Mouse (Mus musculus) right cerebral cortex, adult 18-20 months (tissue): Measurements from ENCODE around the gene Apopt1.

Experiments
- DNase-seq: peaks from one replicate; pipeline ENCODE4 v3.0.0; 2022; ENCODE audit warnings: mixed read lengths

Apopt1 gene

DNA sequence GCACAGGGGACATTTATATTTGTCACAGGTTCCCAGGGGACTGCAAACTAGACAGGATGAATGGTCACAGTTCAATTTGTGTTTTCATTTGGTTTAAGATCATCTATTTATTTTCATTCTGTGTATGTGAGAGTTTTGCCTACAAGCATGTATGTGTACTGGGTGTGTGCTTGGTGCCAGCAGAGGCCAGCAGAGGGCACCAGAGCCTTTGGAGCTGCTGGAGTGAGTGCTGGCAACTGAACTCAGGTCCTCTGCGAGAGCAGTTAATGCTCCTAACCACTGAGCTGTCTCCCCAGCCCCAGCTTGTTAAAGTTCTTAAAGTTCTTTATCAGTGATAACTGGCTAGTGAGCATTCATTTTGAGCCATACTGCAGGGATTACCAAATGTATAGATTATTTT is 66.5 kb downstream of the Apopt1 start:
- no peak for DNase-seq

GRCm38 (mm10) chr12:111785174-111785573 is 72.1 kb downstream of the Apopt1 start:
- DNase-seq: no peak

DNA sequence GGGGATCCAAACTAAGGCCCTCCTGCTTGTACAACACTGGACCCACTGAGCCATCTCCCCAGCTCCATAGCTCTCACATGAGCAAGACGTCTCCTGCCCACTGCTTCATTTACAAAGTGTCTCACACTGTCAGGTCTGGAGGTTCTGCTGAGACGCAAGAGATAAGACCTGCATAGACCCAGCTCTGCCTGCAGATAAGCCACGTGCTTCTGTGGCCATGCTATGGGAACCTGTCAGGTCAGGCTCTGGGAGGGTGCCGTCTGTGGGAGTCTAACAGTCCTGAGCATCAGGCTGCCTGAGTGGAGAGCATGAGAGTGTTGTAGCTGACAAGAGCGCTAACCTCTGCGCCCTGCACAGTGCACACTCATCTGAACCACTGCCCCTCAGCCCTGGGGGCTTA is 74.0 kb downstream of the Apopt1 start:
- no peak for DNase-seq

DNA sequence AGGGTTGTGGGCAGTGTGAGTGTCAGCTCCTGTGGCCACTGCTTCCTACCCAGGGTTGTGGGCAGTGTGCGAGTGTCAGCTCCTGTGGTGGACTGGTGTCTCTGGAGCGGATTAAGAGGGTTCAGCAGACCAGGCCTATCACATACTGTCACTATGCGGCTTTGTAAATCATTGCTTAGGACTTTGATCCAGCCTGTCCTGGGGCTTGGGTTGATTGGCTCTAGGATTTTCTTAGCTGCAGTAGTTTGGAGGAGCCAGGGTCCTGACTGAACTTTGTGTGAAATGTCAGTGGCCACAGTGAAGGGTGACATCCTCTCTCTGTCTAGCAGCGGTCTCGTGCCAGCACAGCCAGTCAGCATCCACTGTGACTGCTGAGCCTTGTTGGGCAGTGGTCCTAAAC is 77.0 kb downstream of the Apopt1 start:
- DNase-seq: no peak

DNA sequence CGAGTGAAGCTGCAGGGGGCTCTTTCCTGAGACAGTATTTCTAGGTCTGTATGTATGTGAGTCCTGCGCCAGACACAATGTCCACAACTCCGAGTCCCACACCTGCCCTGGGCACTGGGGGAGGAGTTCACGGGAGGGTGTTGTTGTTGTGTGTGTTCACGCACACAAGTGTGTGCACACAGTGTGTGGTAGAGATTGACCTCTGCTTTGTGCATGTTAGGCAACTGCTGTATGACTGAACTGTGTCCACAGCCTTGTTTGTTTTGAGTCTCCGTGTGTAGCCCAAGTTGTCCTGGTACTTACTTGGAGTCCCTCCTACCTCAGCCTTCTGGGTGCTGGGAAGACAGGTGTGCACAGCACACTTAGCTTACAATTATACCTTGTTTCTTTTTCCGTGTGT is 77.6 kb downstream of the Apopt1 start:
- DNase-seq: no peak

GRCm38 (mm10) chr12:111791474-111792104 is 78.5 kb downstream of the Apopt1 start:
- DNase-seq: peak; percentile 57

- DNase-seq: peak; percentile 77
Observed at GRCm38 (mm10) chr12:111794102-111794501, 81.0 kb downstream of the Apopt1 start.

DNA sequence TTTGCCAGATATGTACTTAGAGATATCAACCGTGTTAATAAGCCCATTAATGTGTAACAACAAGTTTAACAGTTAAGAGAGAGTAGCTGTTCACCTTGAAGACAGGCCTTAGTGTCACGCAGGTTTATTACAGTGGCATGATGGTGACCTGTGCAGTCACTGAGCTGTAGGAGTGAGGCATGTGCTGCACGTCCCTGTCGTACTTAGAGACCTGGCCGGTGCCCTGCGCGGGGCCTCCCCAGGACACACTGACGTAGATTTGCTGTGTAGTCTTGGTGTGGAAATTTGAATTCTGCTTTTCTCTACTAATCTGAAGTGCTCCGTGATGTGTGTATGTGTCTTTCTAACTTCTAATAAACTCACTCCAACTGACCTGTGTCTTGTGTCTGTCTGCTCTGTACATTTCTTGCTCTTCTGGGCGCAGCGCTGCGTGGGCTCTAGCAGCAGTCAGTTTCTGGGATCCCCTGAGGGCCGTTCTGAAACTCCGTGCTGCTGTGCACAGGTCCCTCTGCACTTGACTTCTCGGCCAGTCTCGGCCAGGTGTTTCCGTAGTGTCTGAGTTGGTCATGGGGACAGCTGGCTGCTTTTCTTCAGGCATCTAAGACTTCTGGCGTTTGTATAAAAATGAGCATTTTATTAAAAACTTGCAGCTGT is 81.6 kb downstream of the Apopt1 start:
- DNase-seq: no peak

- no peak for DNase-seq
Observed at GRCm38 (mm10) chr12:111795180-111795895, 82.3 kb downstream of the Apopt1 start.

DNA sequence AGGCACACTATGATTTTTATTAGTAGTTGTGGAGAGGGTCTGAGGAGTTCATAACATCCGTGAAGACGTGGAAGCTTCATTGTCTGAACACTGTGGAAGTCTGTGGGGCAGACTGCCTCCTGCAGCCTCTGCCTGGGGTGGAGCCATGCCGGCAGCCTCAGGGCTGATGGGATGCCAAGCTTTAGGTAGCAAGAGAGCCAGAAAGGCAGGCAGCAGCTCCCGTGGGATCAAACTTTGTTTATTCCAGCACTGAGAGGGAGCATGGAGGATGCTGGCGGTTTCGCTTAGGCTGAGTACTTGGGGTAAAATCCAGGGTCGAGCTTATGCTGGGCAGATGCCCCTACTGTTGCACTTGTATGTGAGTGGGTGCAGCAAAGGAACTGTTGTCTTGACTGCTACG is 84.2 kb downstream of the Apopt1 start:
- no peak for DNase-seq

- DNase-seq: no peak
Observed at GRCm38 (mm10) chr12:111798493-111798892, 85.4 kb downstream of the Apopt1 start.

GRCm38 (mm10) chr12:111800459-111801183 is 87.6 kb downstream of the Apopt1 start:
- no peak for DNase-seq

- DNase-seq: no peak
Observed at GRCm38 (mm10) chr12:111803538-111803937, 90.5 kb downstream of the Apopt1 start.
